Mouse (Mus musculus) retina, embryonic 14.5 days (tissue): ENCODE results near the gene Crxos.
A peak's percentile ranks its signal among the peaks of the same experiment; 100 is the strongest.
"Not testable (repeated sequence)": the region's sequence is repeated elsewhere in the genome, so short reads cannot be mapped to it uniquely, and the experiment has no call there.

Experiments
- DNase-seq: peaks from one replicate; pipeline ENCODE4 v3.0.0-alpha.2; 2015; ENCODE audit warnings: low spot score

Gene Crxos

GRCm38 (mm10) chr7:15882317-15882716 is at the start of gene Crxos:
TSS of gene Crxos (plus strand) at chr7:15882617.
- no peak for DNase-seq

DNA sequence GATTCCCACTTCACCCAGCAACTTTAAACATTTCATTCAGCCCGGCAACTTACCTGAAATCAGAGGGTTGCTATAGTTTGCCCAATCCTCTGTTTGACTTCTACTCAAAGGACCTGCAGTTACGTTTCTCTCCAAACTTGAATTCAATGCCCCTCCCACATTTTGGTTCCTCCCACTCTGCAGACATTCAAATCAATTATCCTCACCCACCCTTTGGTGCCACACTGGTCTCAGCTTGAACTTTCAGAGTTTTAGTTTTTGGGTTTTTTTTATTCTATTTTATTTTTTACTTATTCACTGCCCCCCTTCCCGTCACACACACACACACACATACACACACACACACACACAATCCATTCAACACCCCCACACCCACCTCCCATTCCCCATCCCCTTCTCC is 42.8 kb upstream of the Crxos start, which contains the start of gene Obox6:
TSS of gene Obox6 (minus strand) at position 101 of the 400 bp plus-strand sequence.
- no peak for DNase-seq

DNA sequence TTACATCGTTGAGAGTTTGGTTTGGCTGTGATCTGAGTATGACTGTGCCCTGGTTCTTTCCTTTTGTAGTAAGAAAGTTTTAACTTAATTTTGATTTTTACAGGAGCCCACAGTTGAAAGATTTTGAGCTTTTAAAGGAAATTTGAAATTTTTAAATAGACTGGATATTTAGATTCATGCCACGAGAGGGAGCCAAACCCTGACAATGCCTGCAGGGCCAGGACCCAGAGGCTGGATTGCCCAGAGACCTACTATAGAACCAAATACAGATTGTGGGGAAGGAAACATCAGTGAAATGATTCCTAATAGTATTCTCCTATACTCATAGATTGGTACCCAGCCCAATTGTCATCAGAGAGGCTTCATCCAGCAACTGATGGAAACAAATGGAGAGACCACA is 22.8 kb upstream of the Crxos start:
- DNase-seq, result peak; percentile 70

DNA sequence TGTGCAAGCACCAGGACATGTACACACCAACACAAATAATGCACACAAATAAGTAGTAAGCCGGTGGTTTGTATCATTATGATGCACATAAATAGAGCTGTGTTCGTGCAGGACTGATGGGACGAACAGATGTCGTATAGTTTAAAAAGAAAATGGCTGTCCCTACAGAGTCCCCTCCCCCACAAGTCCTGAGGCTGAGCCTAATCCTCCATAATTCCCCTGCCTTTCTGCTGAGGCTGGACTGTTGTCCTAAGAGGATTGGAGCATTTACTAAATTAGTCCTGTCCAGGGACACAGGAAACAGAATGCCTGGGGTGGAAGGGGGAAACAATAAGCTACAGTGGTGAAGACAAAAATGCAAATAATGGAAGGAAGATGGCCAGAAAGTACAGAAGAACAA is 18.3 kb upstream of the Crxos start:
- DNase-seq, result peak; percentile 57

DNA sequence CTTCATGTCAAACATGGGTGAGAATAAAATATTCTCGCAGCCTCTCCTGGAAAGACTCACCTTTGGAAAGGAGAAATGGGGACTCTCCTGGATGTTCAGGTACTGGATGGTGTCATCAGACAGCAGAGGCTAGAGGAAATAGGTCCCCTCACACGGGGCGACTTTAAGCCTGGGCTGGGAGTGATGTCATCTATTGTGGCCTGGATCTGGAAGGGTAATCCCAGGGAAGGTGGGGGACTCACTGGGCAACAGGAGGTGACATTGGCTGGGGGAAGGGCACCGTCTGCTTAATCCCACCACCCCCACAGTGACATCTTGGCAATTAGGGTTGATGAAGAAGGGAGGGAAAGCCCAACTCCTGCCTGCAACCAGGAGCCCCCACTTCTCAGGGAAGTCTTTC is 2.7 kb upstream of the Crxos start, which contains the start of gene Crx:
TSS of gene Crx (minus strand) at position 213 of the 400 bp plus-strand sequence.
- DNase-seq, result peak; percentile 56

- DNase-seq, result peak; percentile 76
These were observed 1.0 kb upstream of the Crxos start for GRCm38 (mm10) chr7:15881388-15881787.

DNA sequence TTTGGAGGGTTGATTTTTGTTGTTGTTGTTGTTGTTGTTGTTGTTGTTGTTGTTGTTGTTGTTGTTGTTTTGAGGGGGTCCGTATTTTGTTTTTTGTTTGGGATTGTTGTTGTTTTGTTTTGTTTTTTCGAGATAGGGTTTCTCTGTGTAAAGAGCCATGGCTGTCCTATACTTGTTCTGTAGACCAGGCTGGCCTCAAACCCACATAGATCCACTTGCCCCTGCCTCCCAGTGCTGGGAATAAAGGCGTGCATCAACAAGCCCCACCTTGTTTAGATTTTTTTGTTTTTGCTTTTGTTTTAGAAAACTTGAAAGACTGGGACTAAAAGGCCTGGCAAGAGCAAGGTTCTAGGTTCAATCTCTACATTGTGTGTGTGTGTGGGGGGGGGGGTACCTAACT is 586 bp upstream of the Crxos start:
- DNase-seq, result no peak

GRCm38 (mm10) chr7:15884127-15884526 is 1.7 kb downstream of the Crxos start:
- no peak for DNase-seq

- no peak for DNase-seq
These were observed 11.8 kb downstream of the Crxos start for GRCm38 (mm10) chr7:15894251-15894650.

GRCm38 (mm10) chr7:15901366-15902048 is 19.1 kb downstream of the Crxos start:
- DNase-seq, result no peak

- peak; percentile 42 for DNase-seq
These were observed 23.4 kb downstream of the Crxos start for GRCm38 (mm10) chr7:15905861-15906260.

GRCm38 (mm10) chr7:15906602-15907001 is 24.2 kb downstream of the Crxos start:
- no peak for DNase-seq

- no peak for DNase-seq
These were observed 25.7 kb downstream of the Crxos start for GRCm38 (mm10) chr7:15907971-15908590.

GRCm38 (mm10) chr7:15910521-15910920 is 28.1 kb downstream of the Crxos start:
- no peak for DNase-seq

DNA sequence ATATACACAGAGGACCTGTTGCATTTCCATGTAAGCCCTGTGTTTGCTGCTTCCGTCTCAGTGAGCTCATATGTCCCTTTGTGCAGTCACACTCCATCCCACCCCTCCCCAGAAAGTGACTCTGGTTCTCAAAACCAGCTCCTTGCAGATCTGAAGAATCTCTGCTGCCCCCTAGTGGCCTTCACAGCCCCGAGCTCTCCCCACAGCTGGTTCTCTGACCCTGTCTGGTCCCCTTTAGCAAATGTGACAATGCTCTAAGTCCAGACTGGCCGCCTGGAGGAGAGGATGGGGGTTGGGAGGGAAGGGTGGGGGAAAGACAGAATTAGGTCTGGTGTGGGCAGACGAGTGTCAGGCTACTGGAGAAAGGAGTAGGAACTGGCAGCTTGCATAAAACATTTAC is 29.8 kb downstream of the Crxos start:
- peak; percentile 98 for DNase-seq

GRCm38 (mm10) chr7:15914252-15914651 is 31.8 kb downstream of the Crxos start:
- DNase-seq, result peak; percentile 74

- no peak for DNase-seq
These were observed 32.3 kb downstream of the Crxos start for GRCm38 (mm10) chr7:15914751-15915150.

DNA sequence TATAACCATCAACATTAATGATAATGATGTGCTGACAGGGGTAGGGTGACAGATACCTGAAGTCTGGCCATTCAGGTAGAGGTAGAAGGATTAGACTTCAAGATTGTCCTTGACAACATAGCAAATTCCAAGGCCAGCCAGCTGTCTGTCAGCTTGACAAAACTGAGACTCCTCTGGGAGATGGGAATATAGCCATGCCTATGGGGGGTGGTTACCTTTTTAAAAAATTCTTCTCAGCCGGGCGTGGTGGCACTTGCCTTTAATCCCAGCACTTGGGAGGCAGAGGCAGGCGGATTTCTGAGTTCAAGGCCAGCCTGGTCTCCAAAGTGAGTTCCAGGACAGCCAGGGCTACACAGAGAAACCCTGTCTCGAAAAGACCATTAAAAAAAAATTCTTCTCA is 33.3 kb downstream of the Crxos start:
- DNase-seq, result not testable (repeated sequence)

- no peak for DNase-seq
These were observed 33.8 kb downstream of the Crxos start for GRCm38 (mm10) chr7:15916134-15916723.

DNA sequence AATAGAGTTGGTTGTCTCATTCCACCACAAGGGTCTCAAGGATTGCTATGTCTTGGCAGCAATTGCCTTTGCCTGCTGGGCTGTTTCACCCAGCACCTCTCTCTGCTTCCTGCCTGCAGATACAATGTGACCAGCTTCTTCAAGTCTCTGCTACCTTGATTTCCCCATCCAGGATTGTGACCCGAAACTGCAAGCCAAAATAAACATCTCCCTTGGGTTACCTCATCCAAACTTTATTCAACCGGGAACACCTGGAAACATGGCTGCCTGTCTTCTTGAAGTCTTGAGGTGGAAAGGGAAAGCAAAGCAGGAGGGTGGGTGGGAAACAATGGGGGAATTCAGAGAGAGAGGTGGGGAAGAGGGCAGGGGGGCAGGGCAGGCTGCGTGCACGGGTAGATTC is 34.6 kb downstream of the Crxos start:
- no peak for DNase-seq

- no peak for DNase-seq
These were observed 36.0 kb downstream of the Crxos start for GRCm38 (mm10) chr7:15918371-15918770.

DNA sequence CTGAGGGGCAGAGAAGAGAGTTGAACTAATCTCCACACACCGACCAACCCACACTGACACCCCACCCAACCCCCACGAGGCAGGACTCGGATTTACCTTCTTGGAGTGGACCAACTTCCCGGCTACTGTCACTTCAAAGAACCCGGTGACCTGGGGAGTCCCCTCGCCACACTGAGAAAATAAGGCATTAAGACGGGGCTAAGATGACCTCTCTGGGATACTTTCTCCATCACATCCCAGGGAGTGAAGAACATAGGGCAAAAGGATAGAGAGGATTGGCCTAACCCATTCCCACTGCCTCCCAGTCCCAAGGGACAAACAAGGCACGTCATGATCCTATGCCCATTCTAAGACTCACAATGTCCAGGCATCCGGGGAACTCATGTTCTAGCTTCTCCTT is 37.5 kb downstream of the Crxos start:
- no peak for DNase-seq

DNA sequence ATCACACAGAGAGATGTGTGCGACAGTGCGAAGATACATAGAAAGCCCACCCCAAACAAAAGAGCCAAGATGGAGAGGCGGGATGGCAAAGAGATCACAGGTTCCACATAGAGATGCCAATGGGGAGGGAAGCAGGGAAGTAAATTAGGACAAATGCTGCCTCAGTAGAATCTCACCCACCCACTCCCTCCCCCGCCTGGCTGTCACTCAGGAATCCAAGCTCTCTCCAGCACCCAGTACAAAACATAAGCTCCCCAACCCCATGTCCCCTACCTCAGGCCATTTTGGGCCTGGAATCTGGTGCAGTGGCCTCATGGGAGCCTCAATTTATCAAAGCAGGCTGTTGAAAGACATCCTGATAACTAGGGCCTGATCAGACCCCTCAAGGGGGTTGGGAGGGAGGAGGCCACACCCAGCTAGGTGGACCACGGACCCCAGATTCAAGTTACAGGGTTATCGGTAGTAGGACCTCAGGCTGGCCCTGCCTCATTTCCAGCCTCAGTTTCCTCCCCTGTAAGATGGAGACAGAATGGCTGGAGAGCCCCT is 38.3 kb downstream of the Crxos start:
- DNase-seq, result no peak
